In the genomic region with DNA sequence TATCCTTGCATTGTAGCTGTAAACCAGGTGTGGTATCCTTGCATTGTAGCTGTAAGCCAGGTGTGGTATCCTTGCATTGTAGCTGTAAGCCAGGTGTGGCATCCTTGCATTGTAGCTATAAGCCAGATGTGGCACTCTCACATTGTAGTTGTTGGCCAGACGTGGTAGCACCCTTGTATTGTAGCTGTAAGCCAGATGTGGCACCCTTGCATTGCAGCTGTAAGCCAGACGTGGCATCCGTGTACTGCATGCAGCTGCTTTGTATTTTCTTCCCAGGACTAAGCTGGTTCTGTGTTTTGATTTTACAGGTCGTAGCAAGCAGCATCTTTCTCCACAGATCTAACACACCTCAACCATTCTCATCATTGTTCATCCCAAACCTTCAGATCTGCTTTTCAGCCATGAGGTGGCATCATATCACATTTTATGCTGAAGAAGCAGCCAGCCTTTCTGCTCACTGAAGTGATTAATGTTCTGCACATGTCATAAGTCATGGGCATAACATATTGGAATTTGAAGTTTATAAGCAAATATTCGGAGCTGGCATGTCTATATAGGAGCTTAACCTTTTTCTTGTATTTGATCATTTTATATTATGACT, we compare ENCODE assay signal across 9 mouse cellular contexts.
A peak's percentile ranks its signal among the peaks of the same experiment; 100 is the strongest.
DNase-seq lines count a peak whose midpoint lies in the region; ATAC-seq and TF ChIP-seq lines count a peak whose summit lies in the region.
"Had no signal": no experiment of that assay in that cellular context is flagged by ENCODE, and none has a peak within 500 bp of the region (broad histone marks: within the 10 kb centered on the region; RNA-seq: fewer than 3 reads in every experiment).

No protein-coding gene starts in this region.

- no peaks in the 10 kb centered on the region for H3K9me3 ChIP-seq in forebrain, postnatal 0 days (ENCODE audit: low read length)
- H3K9me3 ChIP-seq in neural tube, embryonic 13.5 days: no peaks in the 10 kb centered on the region

- no peaks in the 10 kb centered on the region for H3K4me1 ChIP-seq in forebrain, postnatal 0 days (ENCODE audit: insufficient read depth)
- no peaks in the 10 kb centered on the region for H3K4me1 ChIP-seq in neural tube, embryonic 13.5 days (replicated peaks)
- H3K4me1 ChIP-seq: limb, embryonic 12.5 days had no signal

- intact Hi-C loops in gastrocnemius, postnatal 36 days (cut with DNase I): loop anchor here (5.0 kb wide), 1 partner anchor 649 kb away; no protein-coding TSS in a partner anchor

- H3K27me3 ChIP-seq in forebrain, postnatal 0 days (ENCODE audit: insufficient read depth, low read length): no peaks in the 10 kb centered on the region
- H3K27me3 ChIP-seq in neural tube, embryonic 13.5 days: no peaks in the 10 kb centered on the region
- H3K27me3 ChIP-seq: limb, embryonic 12.5 days had no signal

- ATAC-seq in forebrain, postnatal 0 days: peak; percentile 85
- ATAC-seq in neural tube, embryonic 13.5 days (ENCODE audit: low read depth): peak; percentile 23; the same call in 1 of the 2 replicates

- WGBS in forebrain, postnatal 0 days: 62% methylated on average over 5 of the region's 5 CpGs
- WGBS in neural tube, embryonic 13.5 days: 71% methylated on average over 5 of the region's 5 CpGs

- H3K27ac ChIP-seq in forebrain, postnatal 0 days (ENCODE audit: low read depth, low read length): no peak overlapping the region
- no peak overlapping the region for H3K27ac ChIP-seq in neural tube, embryonic 13.5 days (replicated peaks)
- H3K27ac ChIP-seq: limb, embryonic 12.5 days had no signal

- H3K9ac ChIP-seq in forebrain, postnatal 0 days: no peak overlapping the region
- H3K9ac ChIP-seq in neural tube, embryonic 13.5 days: no peak overlapping the region
- H3K9ac ChIP-seq: limb, embryonic 12.5 days had no signal

- no peak overlapping the region for H3K4me2 ChIP-seq in forebrain, postnatal 0 days (ENCODE audit: low read depth)
- no peak overlapping the region for H3K4me2 ChIP-seq in neural tube, embryonic 13.5 days
- H3K4me2 ChIP-seq: limb, embryonic 12.5 days had no signal

- H3K4me3 ChIP-seq in forebrain, postnatal 0 days (ENCODE audit: low read depth, low read length): no peak overlapping the region
- H3K4me3 ChIP-seq in neural tube, embryonic 13.5 days: no peak overlapping the region
- H3K4me3 ChIP-seq: limb, embryonic 12.5 days had no signal

- no peaks in the 10 kb centered on the region for H3K36me3 ChIP-seq in forebrain, postnatal 0 days (ENCODE audit: insufficient read depth)
- H3K36me3 ChIP-seq in neural tube, embryonic 13.5 days: no peaks in the 10 kb centered on the region
- H3K36me3 ChIP-seq: limb, embryonic 12.5 days had no signal

- DNase-seq in embryo, embryonic 10 days (ENCODE audit: low spot score): peak; percentile 37
- DNase-seq in embryo, embryonic 9.5 days (ENCODE audit: extremely low spot score): no peak
- peak; percentile 10 for DNase-seq in lung, postnatal 10 days
- DNase-seq in lung, postnatal 4 days: no peak
- DNase-seq in forebrain, postnatal 0 days: peak; percentile 71
- DNase-seq in natural killer cell, adult 2 months (ENCODE audit: low spot score in 2 of 2): no peak
- no peak for DNase-seq in gastrocnemius, postnatal 36 days

- peak; percentile 81 for TF ChIP-seq CTCF in forebrain, postnatal 0 days (IDR thresholded peaks at IDR 0.05; ENCODE audit: low read depth)

Comparison
In these comparisons a context has a peak if more than half of its experiments do, and no peak if none do; other contexts are left out.
1. DNase-seq: peak in embryo, embryonic 10 days (single experiment), lung, postnatal 10 days (single experiment) and forebrain, postnatal 0 days (single experiment); none in embryo, embryonic 9.5 days (single experiment), lung, postnatal 4 days (0 of 2), natural killer cell, adult 2 months (0 of 2) and gastrocnemius, postnatal 36 days (0 of 2).